Mouse (Mus musculus): ENCODE results near the gene Myadml2.

Myadml2 gene

DNA sequence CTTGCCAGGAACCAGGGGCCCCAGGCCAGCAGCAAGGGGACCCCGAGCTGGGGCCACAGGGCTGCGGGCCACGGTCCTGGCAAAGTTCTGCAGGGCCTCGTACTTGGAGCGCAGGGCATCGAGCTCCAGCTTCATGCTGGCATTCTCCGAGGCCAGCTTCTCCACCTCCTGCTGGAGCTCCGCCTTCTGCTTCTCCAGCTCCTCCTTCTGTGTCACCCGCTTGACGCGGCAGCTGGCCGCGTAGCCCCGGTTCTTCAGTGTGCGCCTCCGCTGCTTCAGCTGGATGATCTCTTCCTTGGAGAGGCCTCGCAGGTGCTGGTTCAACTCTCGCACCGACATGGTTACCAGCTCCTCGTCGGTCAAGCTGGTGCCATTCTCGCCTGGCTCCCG lies 18.6 kb downstream of the Myadml2 start:
- no peak for DNase-seq (ENCODE audit: low spot score)

DNA sequence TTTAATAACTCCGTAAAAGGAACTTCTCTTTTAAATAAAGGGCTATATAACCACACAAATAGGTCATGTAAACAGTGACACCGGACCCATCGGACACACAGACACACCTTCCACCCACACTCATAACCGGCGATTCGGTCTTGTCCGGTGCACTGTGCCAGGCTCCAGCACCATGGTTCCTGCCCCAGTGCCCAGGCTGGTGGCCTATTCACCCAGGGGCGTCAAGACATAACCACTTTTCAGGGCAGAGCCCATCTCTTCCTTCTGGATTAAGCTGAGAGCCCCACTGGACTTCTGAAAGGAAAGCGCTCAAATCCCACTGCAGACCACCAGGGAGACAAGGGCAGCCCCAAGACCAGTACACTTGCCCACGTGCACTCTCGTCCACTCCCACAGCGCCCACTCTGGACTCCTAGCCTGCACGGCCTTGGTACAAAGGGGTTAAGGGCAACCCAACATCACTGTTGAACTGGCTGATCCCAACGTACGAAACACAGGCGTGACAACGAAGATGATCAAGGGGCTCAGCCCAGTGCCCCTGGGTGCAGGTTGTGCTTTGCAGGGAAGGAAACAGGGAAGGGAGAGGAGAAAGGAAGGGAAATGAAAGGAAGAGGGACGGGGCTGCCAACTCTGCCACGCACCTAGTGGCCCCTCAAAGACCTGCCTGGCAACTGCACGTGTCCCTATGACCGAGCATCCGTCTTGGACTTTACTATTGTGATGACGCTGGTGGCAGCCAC lies 19.2 kb downstream of the Myadml2 start:
- DNase-seq (ENCODE audit: low spot score): no peak

DNA sequence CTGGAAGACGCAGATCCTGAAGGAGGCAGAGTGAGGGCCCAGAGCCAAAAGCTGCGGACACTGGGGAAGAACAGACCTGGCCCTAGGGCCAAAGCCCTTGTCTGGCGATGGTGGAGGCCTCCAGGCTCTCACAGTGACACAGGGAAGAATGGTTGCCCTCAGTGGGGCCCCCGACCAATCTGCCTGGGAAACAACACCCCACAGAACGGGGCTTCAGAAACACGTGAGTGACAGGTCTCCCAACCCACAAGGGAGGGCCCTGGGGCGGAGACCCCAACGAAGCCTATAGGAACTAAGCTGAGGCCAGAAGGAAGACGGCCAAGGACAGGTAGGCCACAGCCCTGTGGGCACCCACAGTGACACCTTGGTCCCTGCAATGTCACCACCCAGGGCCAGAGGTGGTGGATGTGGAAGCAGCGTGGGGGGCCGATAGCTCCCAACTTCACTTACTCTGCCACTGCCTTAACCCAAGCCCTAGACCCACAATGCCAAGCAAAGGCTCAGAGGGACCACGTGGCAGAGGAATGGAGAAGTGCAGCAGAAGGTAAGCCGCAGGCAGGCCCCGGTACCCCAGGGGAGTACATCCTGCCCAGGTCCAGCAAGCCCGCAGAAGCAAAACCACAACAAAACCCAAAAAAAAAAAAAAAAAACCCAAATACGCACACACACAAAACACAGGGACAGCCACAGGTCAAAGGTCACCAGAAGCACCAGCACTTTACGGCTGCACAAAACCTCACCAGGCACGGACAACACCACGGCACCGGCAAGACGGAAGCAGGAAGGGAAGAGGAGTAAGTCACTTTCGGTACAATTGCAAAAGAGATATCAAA lies 20.3 kb downstream of the Myadml2 start:
- no peak for DNase-seq (ENCODE audit: low spot score)

DNA sequence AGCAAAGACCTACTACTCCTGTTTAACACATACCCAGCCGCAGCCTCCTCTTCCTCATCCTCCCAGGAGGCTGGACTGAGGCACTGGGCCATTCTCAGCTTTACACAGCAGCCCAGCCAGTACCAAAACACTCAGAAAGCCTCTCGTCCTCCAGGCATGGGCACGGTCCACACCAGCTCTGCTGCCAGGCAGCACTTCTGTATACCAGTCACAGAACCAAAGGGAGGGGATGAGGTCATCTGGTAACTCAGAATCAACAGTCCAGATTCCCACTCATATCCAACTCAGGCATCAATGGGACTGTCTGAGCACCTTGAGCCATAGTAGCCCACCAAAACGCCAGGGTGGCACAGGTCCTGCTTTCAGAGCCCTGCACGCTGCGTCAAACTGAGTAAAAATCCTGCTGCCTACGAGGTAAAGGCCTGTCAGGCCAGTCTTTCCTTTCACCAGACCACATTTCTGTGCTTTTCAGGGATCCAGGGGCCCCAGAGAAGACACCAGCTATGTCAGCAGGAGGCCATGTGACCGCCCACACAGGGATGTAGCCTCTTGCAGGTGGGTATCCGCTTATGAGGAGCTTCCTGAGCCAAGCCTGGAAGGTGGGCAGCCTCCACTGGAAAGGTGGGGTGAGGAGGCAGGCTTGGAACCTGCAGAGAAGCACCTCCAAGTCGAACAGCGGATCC lies 21.0 kb downstream of the Myadml2 start:
- DNase-seq (ENCODE audit: low spot score): no peak

DNA sequence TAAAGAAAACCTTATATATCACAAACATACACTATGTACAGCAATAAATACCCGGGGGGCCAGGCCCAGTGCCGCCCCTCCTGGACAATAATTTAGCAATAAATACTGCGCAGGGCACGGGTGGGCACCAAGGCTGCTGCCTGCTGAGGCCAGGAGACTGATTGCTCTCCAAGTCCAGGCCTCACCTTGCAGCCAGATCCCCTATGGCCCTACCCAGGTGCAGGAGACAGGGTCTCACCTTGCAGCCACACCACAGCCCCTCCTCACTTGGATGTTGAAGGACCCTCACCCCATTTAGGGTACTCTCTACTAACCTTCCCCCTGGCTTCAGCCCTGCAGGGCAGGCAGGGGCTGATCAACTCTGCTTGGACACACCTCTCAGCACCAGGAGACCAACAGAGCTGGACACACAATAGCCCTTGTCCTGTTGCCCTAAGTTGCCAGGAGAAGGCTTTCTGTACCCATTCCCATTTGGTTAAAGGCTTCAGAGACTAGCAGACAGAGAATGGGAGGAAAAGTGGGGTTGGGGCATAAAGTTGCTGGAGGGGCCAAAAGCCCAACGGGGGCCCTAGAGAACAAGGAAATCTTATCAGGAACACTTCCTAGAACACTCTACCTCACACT lies 22.7 kb downstream of the Myadml2 start, which contains the start of gene Sirt7:
Gene Sirt7 (minus strand): TSS at position 89 of the 624 bp plus-strand sequence.
- no peak for DNase-seq (ENCODE audit: low spot score)

DNA sequence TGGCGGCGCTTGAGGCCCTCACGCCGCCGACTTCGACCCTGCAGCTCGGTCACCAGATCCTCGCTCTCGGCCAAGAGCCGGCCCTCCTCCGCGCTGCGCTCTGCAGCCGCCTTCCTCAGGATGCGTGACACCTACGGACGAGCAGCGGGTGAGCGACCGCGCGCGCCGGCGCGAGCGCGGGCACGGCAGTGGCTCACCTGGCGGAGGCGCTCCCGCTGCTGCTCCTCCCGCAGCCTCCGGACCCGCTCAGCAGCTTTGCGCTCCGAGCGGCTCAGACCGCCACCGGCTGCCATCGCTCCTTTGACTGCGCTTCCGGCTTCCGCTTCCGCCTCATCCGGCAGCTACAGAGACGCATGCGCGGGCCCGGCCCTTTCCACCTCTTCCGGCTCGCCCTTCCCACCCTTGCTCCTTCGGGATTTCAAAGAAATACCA lies 23.3 kb downstream of the Myadml2 start:
- DNase-seq (ENCODE audit: low spot score): peak; percentile 58

DNA sequence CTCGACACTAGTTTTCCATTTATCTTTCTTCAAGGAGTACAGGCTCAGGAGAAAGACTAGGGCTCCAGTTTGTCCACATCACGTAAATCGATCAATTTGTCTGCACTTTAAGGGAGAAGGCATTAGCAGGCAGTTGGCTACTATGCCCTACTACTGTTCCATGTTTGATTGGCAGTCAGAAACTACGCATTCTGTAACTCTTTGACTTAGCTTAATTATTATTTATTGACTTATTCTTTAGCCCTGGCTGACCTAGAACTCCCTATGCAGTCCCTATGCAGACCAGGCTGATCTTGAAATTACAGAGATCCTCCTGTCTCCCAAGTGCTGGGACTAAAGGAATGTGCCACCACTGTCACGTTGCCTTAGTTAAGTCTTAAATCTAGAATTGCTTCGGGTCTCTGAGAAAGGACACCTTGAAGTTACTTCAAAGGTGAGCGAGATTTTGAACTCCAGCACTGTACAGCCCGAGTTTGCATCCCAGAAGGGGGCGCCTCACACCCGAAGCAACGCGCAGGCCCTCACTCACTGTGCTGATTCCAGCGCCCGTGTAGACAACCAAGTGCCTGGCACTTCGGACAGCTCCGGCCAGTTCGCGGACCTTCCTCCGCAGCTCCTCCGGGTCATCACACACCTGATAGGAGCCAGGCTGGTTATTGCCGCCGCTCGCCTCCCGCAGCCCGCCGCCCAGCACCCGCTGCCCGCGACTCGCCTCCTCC lies 23.8 kb downstream of the Myadml2 start:
- DNase-seq (ENCODE audit: low spot score): no peak

DNA sequence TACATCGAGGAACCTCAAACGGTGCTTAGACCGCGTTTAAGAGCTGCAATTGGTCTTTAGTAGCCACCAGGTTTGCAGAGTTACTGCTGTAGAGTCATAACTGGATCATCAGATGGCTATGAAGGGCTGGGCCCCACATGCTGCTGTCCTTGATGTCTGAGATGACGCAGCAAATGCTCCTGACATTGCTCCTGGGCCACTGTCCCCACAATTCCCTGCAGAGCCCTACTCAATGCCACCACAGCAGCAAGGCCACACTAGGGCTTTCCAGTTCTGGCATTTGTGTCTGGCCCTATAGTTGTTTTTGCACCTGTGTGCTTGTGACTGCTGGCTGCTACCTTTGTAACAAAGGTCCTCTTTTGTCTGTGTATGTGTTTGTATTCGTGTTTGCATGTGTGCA lies 25.2 kb downstream of the Myadml2 start:
- no peak for DNase-seq (ENCODE audit: low spot score)

DNA sequence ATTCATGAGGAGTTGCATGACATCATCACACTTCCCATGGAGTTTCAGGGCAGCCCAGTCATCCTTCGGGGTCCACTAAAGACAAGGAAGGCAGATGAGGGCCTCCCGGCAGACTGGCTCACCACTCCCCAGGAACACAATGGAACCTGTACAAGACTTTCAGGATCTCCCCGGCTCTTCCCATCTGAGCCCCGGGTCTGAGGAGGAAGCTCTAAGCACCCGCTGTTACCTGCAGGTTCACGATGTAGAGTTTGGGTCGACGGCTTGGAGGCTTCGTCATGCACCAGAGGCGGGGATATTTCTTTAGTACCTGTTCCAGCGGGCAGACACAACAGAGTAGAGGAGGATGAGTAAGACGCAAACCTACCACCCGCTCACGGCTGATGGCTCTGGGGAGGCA lies 27.8 kb downstream of the Myadml2 start:
- no peak for DNase-seq (ENCODE audit: low spot score)

DNA sequence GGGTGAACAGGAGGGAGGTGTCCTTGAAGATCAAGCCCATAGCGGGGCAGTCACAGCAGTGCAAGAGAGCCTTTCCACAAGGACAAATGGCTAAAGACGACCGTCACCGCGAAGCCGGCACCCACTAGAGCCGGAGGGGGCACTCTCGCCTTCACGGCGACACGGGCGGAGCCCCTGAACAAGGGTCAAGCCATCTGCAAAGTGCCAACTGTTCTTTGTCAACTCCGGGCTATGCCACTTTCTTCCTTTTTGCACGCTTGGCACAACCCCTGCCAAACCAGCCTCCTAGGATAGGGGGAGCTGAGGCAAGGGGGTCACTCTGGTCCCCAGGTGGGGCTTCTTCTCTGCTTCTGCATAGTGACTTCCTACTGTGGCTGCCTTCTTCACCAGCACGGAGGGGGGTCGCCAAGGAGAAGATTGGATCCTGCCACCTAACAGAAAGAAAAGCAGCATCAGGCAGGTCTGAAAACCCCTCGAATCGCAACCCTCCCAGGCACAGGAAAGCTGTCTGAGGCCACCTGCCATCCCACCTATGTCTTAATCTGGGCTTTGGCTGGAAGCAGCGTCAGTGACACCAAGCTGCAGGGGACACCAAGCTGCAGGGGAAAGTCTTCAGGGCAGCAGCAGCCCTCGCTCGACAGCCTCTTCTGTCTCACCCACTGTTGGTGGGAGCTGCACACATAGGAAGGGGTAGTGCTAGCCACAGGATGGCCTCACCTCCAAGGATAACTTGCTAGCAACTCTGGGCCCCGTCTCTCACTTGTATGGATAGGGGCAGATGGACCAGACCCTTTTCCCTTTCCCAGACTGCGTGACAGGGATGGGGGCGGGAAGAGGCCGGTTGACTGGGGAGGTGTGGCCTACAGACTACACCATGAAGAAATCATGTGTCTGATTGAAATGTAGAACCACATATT lies 29.1 kb downstream of the Myadml2 start:
- DNase-seq (ENCODE audit: low spot score): no peak

DNA sequence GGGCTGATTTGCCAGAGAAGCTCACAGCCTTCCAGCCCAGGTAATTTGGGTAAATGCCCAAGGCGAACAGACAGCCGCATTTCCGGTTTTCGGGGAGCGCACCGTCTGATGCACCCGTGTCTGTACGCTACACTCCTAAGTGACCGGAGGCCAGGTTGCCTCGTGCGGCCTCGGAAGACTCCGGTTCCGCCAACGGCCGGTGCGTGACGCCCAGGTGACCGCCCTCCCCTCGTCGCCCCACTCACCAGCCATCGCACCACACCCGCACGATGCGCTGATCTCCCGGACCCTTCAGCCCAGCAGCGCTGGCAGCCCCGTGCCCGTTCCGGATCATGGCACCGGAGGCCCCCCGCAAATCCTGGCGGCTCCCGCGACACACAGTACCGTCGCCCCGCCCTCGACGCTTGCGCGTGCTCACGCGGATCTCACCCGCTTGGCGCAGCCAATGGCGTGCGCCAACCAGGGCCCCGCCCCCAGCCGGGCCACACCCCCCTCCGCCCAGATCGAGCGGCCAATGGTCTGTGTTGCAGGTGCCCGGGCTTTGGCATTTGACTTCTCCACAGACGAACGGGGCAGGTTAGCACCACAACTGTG lies 30.3 kb downstream of the Myadml2 start, which contains the start of gene Pcyt2:
Gene Pcyt2 (minus strand): TSS at position 418 of the 594 bp plus-strand sequence.
- peak; percentile 75 for DNase-seq (ENCODE audit: low spot score)

DNA sequence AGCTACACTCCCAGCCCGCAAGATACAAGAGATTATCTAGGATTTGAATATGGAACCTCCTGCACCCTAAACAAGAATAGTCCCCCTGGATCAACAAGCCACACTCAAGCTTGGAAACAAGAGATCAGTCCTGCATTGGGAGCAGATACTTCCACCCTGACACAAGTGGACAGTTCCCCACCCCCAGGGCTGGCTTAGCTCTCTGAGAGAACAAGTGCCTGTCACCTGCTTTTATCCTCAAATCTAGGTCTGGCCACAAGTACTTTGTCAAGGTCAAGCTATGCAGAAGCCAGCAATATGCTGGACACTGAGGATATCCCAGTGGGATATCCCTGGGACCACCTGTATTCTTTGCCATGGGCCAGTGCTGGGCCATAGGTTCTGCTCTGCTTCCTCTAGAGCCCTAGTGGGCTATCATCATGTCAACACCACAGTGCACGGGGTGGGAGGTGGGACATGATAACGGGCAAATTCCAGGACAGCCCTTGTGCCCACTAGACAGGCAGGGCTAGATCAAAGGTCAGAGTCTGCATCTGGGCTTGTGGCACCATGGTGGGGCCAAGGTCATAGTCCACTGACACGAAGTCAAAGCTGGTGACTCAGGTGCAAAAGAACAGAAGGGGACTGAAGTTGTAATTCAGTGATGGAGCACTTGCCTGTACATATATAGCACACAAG lies 31.2 kb downstream of the Myadml2 start:
- no peak for DNase-seq (ENCODE audit: low spot score)

DNA sequence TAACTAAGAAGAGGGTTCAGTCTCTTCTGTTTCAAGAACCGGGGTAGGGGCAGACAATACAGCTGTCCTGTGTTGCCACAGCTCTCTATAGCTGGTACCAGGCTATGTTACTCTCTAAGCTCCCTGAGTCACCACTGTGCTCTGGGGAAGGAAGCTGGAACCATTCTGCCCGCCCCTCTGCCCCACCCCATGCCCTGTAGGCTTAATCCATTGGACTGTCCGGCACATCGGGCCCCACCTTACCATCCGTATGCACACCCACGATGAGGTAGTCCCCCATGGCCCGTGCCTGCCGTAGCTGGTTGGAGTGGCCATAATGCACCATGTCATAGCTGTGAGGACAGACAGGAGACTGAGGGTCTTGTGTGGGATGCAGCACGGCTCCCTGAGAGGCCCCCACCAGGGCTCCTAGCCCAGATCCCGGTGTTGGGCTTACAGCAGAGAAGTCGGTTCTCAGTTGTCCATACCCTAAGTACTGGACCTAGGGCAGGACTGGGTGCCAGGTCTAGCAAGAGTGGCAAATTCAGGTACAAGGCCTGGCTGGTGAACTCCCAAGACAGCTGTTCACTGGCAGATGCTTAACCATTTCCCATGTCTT lies 32.3 kb downstream of the Myadml2 start:
- no peak for DNase-seq (ENCODE audit: low spot score)

DNA sequence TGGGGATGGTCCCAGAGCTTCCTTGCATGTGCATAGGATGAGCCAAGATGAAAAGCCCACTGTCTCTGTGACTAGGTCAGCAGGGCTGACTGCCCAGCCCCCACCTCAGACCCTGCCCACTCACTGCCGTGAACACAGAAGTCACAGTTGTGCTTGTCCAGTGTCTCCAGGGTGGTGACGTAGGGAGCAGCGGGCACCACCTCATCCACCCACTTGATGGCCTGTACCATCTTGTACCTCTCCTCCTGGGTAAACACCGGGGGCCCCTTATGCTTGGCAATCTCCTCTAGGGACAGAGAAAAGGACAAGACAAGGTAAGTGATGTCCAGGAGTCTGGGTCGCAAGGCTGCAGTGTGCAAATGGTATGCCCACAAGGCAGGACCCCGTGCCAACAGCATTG lies 32.8 kb downstream of the Myadml2 start:
- no peak for DNase-seq (ENCODE audit: low spot score)

DNA sequence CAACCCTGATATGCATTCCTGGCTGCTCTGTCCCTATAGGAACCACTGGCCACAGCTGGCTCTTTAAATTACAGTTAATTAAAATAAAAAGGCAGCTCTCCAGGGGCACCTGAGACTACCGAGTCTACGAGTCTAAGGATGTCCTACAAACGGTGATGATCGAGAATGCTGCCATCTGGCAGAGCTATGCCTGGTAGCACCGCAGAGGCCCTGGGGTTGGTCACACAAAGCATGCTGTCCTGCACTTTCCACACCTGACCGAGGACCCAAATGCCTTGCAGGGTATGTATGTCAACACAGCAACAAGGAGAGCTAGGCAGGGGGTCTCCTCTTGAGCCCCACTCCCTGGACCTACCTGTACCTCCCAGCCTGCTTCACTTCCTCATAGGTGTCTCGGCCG lies 34.0 kb downstream of the Myadml2 start:
- no peak for DNase-seq (ENCODE audit: low spot score)

DNA sequence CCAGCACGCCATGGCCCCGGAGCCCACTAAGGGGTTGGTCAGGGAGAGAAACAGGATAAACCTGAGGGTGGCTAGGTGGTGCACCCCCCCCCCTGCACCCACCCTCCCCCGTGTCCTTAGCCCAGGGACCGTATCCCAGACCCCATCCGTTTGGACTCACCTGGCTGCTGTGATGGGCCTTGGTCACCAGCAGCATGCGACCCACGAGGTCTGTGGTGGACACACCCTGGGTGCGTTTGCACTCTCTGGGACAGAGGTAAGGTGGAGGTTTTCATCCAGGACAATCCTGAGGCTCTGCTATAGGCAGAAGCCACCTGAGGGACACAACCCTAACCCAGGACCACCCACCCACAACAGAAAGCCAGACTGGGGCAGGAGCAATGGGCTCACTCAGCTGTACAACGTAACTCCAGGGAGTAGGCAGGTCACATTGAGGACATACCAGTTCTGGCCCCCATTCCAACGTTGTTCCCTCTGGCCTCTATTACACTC lies 34.4 kb downstream of the Myadml2 start:
- no peak for DNase-seq (ENCODE audit: low spot score)

DNA sequence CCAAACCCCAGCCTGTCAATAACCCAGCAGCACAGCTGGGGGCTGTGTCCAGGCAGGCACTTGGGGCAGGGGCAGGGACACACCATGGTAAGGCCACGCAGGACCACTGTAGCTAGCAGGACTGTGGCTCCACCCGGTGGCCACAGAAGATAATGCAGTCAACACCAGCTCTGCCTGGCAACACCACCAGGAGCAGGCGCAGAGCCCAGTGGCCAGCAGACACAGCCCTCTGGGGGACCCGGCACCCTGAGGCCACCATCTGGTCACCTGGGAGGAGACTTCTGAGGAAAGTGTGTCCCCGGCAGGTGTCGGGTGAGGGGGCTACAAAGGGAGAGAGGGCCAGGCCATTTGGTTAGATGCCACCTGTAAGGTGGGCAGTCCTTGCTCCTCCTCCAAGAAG lies 35.2 kb downstream of the Myadml2 start:
- DNase-seq (ENCODE audit: low spot score): no peak

DNA sequence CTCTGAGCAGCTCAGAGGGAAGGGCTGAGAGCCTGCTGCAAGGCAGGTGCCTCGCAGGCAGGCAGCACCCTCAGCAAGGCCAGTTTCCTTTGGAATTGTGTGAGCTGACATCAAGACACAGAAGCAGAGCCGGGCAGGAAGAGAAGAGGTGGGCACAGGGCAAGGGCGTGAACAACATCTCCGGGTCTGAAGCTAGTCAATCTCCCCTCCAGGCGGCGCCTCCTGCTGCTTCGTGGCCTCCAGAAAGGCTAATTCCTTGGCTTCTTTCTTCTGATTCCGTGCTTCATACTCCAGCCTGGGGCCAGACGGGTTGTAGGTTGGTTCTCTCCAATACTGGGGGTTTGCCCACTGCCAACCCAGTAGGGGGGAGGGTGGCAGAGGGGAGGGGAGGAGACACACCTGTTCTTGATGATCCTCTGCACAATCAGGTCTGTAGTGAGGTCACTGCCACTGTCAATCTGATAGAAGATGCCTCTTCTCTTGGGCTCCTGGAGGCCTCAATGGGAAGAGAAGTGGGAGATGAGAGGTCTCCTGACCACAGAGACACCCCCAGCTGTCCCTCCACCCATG lies 37.4 kb downstream of the Myadml2 start:
- no peak for DNase-seq (ENCODE audit: low spot score)

DNA sequence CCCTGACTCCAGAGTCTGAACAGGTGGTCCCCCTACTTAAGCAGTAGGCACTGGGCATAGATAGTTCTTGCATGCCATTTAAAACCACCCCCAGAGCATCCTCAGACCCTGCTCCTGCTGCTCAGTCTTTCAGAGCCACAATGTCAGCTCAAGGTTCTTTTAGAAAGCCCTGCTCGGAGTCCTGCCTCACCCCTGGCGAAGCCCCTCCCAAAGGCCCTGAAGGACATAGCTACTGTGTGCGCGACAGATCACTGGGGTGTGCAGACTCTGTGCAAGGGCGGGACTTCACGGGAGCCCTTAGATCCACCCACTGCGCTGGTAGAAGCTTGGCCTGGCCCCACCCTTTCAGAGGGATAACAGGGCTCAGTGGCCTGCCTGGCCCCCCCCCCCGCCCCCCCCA lies 38.7 kb downstream of the Myadml2 start:
- no peak for DNase-seq (ENCODE audit: low spot score)

Data from layer of hippocampus, adult 9-10 months (tissue).